Mouse (Mus musculus): ENCODE data around the gene Zfyve27.

- TF ChIP-seq CTCF (conservative IDR thresholded peaks at IDR 0.05; ENCODE audit: low read length), result no peak
- TF ChIP-seq NANOG (IDR thresholded peaks at IDR 0.05; ENCODE audit: borderline replicate concordance, low read length), result no peak
- no peak for TF ChIP-seq POU5F1 (IDR thresholded peaks at IDR 0.05; ENCODE audit: borderline replicate concordance, low read length)
These were observed 437 bp downstream of the Zfyve27 start for GRCm38 (mm10) chr19:42164188-42164587.
